Mouse (Mus musculus): ENCODE data around the gene Fam151a. TPM values are rescaled to one million over a fixed set of nuclear protein-coding genes. Genes with fewer than 3 reads are reported as not detected.

Fam151a gene
- total RNA-seq, 1 experiment from 2014 or later = not detected

Other genes starting within 250 kb of the Fam151a start
- not detected in 3 replicates for gene Bsnd, start 241.6 kb upstream of the Fam151a start, total RNA-seq (2017)
- 2.5 to 7.5 TPM (median 3.2 TPM) in 3 replicates for gene Dhcr24, start 172.9 kb upstream of the Fam151a start, total RNA-seq (2017)
- not detected in 3 replicates for gene Lexm, start 116.6 kb upstream of the Fam151a start, total RNA-seq (2017)
- gene Ttc22, start 111.5 kb upstream of the Fam151a start, total RNA-seq (2017) = not detected in 3 replicates
- gene Pars2, start 82.8 kb upstream of the Fam151a start, total RNA-seq (2017) = 0.96 to 5.3 TPM (median 4.0 TPM) in 3 replicates
- gene Ttc4, start 54.9 kb upstream of the Fam151a start, total RNA-seq (2017) = 23.8 to 36.1 TPM (median 24.6 TPM) in 3 replicates
- gene Mroh7, start 3.0 kb upstream of the Fam151a start, total RNA-seq (2017) = not detected in 3 replicates
- 6.8 to 11.0 TPM (median 8.8 TPM) in 3 replicates for gene Acot11, start 71.1 kb downstream of the Fam151a start, total RNA-seq (2017)
- gene Ssbp3, start 176.8 kb downstream of the Fam151a start, total RNA-seq (2017) = 14.3 to 22.7 TPM (median 19.5 TPM) in 3 replicates

Measured in monocyte, adult 5-6 weeks (primary cell).